Mouse (Mus musculus) ES-E14 (cell line): ENCODE measurements around the gene Gprc5c.

Experiments used
- CHD2 ChIP-seq: IDR thresholded peaks from 2 replicates; pipeline ENCODE4 v1.6.1; 2014; ENCODE audit warnings: mild to moderate bottlenecking, low read depth, low read length, inconsistent platforms
- HCFC1 ChIP-seq: IDR thresholded peaks from 2 replicates; pipeline ENCODE4 v1.6.1; 2012; ENCODE audit warnings: low read length, inconsistent platforms, borderline replicate concordance; ENCODE audit not compliant: insufficient read depth
- MAFK ChIP-seq: IDR thresholded peaks from 2 replicates; pipeline ENCODE4 v1.6.1; 2014; ENCODE audit warnings: mild to moderate bottlenecking, low read depth, low read length, inconsistent platforms; ENCODE audit not compliant: insufficient read depth
- ZNF384 ChIP-seq: IDR thresholded peaks from 2 replicates; pipeline ENCODE4 v1.6.1; 2012; ENCODE audit warnings: low read depth, low read length, inconsistent platforms

DNA sequence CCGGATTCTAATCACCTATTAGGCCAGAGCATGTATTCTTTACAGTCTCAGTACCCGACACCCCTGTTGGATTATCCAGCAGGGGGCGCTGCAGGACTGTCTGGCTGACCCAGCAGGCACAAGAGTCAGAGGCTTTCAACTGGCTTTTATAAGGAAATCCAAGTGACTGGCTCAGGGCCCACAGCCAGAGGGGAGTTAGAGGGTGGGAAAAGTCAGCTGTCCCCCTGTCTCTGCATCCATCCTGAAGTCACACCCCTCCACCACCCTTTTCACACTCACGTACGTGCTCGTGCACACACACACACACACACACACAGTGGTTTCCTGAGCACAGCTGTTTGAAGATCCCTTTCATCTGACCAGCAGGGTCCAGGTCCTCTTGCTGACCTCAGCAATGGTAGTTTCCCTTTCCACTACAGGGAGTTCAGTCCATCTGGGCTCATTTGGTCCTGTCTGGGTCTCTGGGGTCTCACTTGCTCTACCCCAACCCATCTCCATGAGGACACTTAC is 38.2 kb upstream of the Gprc5c start:
- no peak for TF ChIP-seq HCFC1
- no peak for TF ChIP-seq CHD2
- no peak for TF ChIP-seq MAFK
- no peak for TF ChIP-seq ZNF384
